Mouse (Mus musculus) left cerebral cortex, postnatal 14 days (tissue): ENCODE data around the gene Nrxn3. TPM values are rescaled to one million over a fixed set of nuclear protein-coding genes. Genes with fewer than 3 reads are reported as not detected.

ENCODE experiments used
- DNase-seq, 2 experiments: peaks; one replicate each; pipeline ENCODE4 v3.0.0; 2021 to 2022; ENCODE audit warnings: low spot score in 2 of 2, mixed read lengths in 1 of 2
- intact Hi-C: fragments of 180-260 bp; cut with DNase I; formaldehyde crosslinking; loops from one replicate; pipeline ENCODE4 v1.15.1; 2025
- total RNA-seq, 2 experiments: library from RNA; stranded (reverse); gene quantifications; 2 replicates each; pipeline ENCODE4 v1.2.3; 2021

Nrxn3 gene
- total RNA-seq, 2 experiments from 2014 or later = 202 to 209 TPM

GRCm38 (mm10) chr12:88800990-88801655 lies 78.4 kb downstream of the Nrxn3 start:
- DNase-seq = peak; percentile 29 to 31
- intact Hi-C loops = no loop called here

GRCm38 (mm10) chr12:88801656-88802007 lies 79.0 kb downstream of the Nrxn3 start:
- no peak for DNase-seq
- intact Hi-C loops = no loop called here

- intact Hi-C loops = no loop called here
- no peak for DNase-seq
These were observed 86.3 kb downstream of the Nrxn3 start for GRCm38 (mm10) chr12:88808947-88809346.

- peak; percentile 16 to 30 for DNase-seq
- intact Hi-C loops = no loop called here
These were observed 89.5 kb downstream of the Nrxn3 start for GRCm38 (mm10) chr12:88812173-88812572.

GRCm38 (mm10) chr12:88816865-88817264 lies 94.2 kb downstream of the Nrxn3 start:
- DNase-seq = no peak
- intact Hi-C loops = no loop called here

- intact Hi-C loops = no loop called here
These were observed 96.1 kb downstream of the Nrxn3 start for GRCm38 (mm10) chr12:88818622-88819334.

GRCm38 (mm10) chr12:88819335-88819709 lies 96.6 kb downstream of the Nrxn3 start:
- DNase-seq = no peak
- intact Hi-C loops = no loop called here

More at GRCm38 (mm10) chr12:88818622-88819334, 96.1 kb downstream of the Nrxn3 start:
- DNase-seq = no peak

- intact Hi-C loops = no loop called here
These were observed 97.5 kb downstream of the Nrxn3 start for GRCm38 (mm10) chr12:88820131-88820530.

GRCm38 (mm10) chr12:88830851-88831250 lies 108.2 kb downstream of the Nrxn3 start:
- DNase-seq = no peak
- intact Hi-C loops = no loop called here

More at GRCm38 (mm10) chr12:88820131-88820530, 97.5 kb downstream of the Nrxn3 start:
- no peak for DNase-seq

- no peak for DNase-seq
- intact Hi-C loops = no loop called here
These were observed 113.1 kb downstream of the Nrxn3 start for GRCm38 (mm10) chr12:88835821-88836220.

- intact Hi-C loops = no loop called here
These were observed 117.0 kb downstream of the Nrxn3 start for GRCm38 (mm10) chr12:88839724-88840123.

GRCm38 (mm10) chr12:88841350-88841749 lies 118.7 kb downstream of the Nrxn3 start:
- intact Hi-C loops = no loop called here
- no peak for DNase-seq

More at GRCm38 (mm10) chr12:88839724-88840123, 117.0 kb downstream of the Nrxn3 start:
- DNase-seq = peak in 1 of 2 experiments; percentile 23

GRCm38 (mm10) chr12:88850400-88851179 lies 127.9 kb downstream of the Nrxn3 start:
- intact Hi-C loops = no loop called here
- DNase-seq = no peak

- intact Hi-C loops = no loop called here
- DNase-seq = peak in 1 of 2 experiments; percentile 22
These were observed 131.4 kb downstream of the Nrxn3 start for GRCm38 (mm10) chr12:88854039-88854438.

- intact Hi-C loops = no loop called here
- no peak for DNase-seq
These were observed 135.0 kb downstream of the Nrxn3 start for GRCm38 (mm10) chr12:88857701-88858100.

GRCm38 (mm10) chr12:88859456-88860345 lies 137.0 kb downstream of the Nrxn3 start:
- no peak for DNase-seq

GRCm38 (mm10) chr12:88860397-88860796 lies 137.7 kb downstream of the Nrxn3 start:
- intact Hi-C loops = no loop called here
- no peak for DNase-seq

More at GRCm38 (mm10) chr12:88859456-88860345, 137.0 kb downstream of the Nrxn3 start:
- intact Hi-C loops = no loop called here

GRCm38 (mm10) chr12:88863069-88863468 lies 140.4 kb downstream of the Nrxn3 start:
- intact Hi-C loops = no loop called here
- DNase-seq = no peak

GRCm38 (mm10) chr12:88868288-88868687 lies 145.6 kb downstream of the Nrxn3 start:
- DNase-seq = no peak
- intact Hi-C loops = no loop called here
